Mouse (Mus musculus) cerebellum, adult (tissue): ENCODE results near the gene Gm21761.
"Not testable (repeated sequence)": the region's sequence is repeated elsewhere in the genome, so short reads cannot be mapped to it uniquely, and the experiment has no call there.

Source experiments
- ATAC-seq: cut with Nextera tagmentation; 2 replicates; pipeline ENCODE4 v1.9.2; 2017; ENCODE audit warnings: mild to moderate bottlenecking, moderate library complexity, mixed read lengths; ENCODE audit not compliant: insufficient number of reproducible peaks, low FRiP score, low TSS enrichment

Gm21761 gene

DNA sequence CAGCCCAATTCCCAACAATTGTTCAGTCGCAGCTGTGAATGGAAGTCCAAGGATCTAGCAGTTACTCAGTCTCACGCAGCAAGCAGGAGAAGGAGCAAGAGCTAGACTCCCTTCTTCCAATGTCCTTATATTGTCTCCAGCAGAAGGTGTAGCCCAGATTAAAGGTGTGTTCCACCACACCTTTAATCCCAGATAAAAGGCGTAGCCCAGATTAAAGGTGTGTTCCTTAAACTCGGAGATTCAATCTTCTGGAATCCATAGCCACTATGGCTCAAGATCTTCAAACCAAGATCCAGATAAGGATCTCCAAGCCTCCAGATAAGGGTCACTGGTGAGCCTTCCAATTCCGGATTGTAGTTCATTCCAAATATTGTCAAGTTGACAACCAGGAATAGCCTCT is at the start of gene Gm21761:
TSS of gene Gm21761 (minus strand) at position 101 of the 400 bp plus-strand sequence.
- not testable (repeated sequence) for ATAC-seq

DNA sequence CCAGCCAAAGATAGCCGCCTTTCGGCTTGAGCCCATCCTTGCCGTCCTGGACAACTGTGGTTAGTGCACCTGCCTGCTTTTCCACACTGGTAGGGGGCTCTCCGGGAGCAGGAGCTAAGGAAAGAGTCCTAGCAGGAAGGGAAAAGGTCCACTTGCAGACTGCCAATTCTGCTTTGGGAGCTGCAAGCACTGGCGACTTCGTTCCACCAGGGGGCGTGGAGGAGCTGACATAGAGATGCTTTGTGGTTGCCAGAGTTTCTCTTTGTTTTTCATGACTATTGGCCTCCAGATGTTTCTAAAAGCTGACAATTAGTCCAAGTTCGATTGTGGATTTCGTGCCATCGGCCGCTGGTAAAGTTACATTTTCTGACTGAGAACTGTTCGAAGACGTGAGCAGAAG is 40.1 kb upstream of the Gm21761 start:
- not testable (repeated sequence) for ATAC-seq

DNA sequence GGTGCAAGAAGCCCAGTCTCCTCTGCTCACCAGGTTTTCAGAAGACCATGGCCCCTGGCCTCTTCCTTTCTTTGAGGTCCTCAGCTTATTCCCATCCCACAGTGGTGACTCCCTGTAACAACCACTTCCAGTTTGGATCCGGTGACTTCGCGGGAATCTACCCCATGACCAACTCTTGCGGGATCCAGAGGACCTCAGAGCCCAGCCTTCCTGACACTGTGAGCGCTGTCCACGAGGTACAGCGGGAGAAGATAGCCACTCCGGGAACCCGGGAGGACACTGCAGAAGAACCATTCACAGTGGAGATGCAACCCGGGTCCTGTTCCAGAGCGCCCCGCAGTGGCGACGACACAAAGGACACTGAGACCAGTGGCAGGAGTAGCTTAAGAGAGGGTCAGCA is 39.1 kb upstream of the Gm21761 start:
- ATAC-seq, result not testable (repeated sequence)

DNA sequence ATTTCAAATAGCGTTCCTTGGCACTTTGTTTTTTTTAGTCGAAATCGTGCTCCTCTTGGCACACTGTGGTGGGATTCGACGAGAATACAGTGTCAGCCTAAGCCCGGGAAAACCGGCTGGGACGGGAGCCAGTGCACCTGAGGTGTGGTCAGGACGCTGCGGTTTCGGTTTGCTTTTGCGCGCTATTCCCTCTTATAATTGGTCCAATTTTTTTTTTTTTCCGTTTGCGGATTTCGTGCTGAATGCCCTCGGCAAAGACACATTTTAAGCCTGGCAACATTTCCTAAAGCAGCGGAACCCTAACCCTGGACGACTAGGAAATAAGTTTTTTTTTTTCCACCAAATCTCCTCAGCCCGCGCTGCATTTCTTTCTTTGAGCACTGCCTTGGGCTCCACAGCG is 36.9 kb upstream of the Gm21761 start:
- not testable (repeated sequence) for ATAC-seq

DNA sequence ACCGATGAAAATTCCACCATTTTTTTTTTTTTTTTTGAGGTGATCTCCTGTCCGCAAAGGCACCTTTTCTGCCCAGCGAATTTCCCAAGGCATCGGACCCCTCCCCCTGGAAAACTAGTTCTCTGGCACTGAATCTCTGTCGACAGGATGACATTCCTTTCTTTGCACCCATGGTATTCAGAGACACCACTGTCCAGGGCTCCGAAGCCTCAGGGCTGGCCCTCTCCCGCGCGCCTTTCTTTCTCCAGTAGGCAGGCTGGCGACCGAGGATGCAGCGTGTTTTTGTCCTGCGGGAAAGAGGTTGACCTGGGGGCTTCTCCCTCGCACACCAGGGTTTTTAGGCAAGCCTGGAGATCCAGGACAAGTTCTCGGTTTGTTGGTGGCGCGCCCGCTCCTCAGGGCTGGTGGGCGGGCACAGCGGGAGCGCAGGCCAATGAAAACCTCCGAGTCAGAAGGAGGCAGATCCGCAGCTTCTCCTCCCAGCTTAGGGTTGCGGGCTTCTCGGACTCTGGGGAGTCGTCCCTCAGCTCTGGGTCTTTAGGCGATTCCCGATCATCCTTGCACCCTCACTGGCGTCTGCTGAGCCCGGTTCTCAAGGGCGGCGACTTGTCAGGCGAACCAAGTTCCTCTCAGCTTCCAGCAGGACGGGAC is 36.4 kb upstream of the Gm21761 start:
- ATAC-seq, result not testable (repeated sequence)

DNA sequence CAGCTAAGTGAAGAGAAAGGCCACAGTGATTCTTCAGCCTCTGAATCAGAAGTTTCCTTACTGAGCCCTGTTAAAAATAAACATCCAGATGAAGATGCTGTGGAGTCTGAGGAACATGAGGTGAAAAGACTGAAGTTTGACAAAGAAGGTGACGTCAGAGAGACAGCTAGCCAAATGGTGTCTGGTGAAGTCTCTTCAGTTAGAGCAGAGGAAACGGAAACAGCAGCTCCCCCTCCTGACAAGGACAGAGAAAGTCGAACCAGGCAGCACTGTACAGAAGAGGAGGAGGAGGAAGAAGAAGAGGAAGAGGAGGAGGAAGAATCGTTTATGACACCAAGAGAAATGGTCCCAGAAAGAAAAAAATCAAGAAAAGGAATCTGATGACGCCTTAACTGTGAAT is 33.8 kb upstream of the Gm21761 start:
- not testable (repeated sequence) for ATAC-seq

DNA sequence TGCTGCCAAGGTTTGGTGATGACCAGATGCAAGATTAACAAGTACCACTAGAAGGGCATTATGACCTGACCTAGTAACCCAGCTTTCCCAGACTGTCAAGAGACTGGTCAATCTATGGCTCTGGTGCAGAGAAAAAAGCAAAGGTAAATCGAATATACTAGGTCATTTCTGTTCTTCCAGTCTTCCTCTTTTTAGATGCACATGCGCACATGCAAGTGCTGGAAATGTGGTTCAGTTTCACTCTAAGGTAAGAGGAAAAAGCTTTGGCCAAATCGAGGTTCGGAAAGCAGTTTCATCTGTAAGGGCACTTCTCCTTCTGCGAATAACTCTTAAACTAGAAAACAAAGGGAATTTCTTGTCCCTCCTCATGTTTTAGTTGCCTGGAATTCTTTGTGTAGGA is 26.5 kb upstream of the Gm21761 start:
- not testable (repeated sequence) for ATAC-seq

DNA sequence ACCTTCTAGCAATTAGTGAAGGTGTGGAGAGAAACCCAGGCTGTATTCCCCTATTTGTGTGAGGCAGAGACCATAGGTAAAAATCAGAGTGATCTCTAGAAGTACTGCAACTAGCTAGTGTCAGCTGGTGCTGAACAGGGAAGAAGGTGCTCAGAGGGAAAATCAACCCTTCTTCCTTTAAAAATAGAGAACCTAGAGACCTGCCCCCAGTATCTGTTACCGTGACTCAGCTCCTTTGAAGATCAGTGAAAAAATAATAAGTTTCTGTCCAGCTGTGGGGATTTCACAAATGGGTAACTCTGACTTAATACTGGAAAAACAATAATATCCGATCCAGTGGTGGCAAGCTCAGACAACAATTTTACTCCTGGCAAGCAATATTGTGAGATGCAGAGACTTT is 26.0 kb upstream of the Gm21761 start:
- ATAC-seq, result not testable (repeated sequence)

DNA sequence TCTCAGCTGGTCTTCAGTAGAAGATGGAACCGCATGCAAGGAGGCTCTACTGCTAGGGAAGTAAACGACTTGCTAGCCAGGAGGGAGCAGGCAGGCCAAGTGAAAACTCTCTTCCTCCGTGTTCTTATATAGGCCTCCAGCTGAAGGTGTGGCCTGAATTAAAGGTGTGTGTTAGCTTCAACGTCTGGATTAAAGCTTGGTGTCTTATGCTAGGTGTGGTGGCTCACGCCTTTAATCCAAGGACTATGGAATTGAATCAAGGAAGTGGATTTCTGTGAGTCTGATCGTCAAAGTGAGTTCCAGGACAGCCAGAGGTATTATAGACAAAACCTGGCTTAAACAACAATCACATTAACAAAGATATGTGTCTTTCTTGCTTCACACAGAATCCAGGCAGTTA is 21.6 kb upstream of the Gm21761 start, which contains the start of gene B020031M17Rik:
TSS of gene B020031M17Rik (minus strand) at position 101 of the 400 bp plus-strand sequence.
- not testable (repeated sequence) for ATAC-seq

DNA sequence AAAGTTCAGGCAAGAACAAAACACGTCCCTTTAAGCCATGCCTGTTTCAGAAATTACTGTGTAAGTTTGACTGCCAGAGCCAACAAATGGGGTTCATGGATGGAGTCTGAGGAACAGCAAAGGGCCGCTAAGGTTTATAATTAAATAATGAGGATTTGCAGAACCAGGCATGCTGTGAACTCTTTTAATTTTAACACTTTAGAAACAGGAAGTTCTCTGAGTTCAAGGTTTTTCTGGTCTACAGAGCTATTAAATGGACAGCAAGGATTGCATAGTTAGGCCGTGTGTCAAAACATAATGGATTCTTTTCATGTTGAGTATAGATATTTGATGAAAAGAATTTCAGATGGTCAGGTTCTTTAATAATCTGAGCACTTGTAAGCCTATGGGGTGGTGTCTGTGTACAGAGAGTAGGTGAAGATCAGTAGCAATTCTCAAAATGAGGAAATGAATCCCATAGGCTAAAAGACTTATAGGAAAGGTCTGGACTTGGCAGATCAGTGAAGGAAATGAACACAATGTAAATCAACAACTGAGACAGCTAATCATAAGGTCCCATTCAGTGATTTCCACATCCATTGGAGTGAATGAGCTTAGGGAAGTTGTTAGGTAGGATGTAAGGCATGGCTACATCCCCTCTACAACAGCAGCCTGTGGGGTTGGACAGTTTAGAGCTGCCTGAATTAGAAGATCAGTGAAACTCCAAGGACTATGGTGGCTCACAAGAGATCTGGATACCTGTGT is 4.3 kb downstream of the Gm21761 start:
- not testable (repeated sequence) for ATAC-seq

DNA sequence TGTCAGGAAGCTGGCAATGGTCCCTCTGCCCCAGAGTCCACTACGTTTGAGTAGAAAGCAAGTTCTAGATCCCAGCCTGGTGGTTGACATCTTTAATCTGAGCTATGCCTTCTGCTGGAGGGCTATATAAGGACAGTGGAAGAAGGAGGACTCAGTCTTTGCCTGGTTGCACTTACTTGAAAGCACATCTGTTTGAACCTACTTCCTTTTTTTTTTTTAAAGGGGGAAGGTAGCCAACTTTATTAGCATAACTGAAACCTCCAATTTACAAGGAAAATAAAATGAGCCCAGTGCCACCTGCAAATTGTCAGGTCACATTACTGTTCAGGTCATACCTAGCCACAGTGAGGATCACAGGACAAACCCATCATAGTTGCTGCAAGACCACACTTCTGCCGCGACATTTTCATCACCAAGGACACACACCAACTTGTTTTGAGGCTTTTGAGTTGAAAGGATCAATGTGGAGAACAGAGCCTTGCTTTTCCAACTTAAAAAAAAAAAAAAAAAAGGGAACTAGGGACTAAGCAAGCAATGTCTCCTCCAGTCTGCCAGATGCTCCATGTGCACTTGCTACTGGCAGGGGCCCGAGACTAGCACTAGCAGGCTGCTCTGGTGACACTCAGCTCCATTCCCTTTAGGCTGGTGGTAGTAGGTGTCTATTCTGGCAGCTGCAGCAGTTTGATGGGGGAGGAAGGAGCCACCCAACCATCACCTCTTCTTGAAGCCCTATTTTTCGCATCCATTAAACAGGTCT is 11.9 kb downstream of the Gm21761 start:
- not testable (repeated sequence) for ATAC-seq

DNA sequence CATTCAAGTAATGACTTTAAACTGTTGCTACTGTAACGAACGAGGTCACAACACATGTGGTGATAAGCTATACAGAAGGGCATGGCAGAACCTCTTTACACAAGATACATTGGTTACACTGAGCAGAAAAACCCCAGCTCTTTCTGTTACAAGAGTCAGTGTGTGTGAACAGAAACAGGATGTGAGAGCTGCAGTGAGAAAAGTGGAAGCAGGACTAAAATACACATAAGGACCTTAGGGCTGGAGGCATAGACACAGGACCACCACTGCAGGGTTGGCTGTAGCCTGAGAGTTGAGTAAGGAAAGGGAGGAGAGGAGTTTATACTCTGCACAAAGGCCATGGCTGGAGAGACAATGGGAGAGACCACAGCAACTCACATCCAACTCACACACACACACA is 12.6 kb downstream of the Gm21761 start:
- ATAC-seq, result not testable (repeated sequence)

DNA sequence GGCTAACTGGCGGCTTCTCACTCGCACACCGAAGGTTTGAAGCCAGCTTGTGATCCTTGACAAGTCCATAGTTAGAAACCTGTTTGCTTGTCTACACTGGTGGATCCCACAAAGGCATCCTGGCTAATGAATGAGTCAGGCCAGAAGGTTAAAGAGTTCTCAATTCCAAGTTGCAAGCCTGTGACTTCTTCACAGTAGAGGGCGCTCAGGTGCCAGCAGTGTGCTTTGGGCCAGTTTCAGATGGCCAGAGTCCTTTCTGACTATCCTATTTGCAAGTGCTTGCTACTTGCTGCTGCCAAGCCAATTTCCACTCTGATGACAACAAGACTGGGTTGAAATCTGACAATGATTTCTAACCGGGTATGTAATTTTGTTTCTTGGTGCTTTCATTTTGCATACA is 30.5 kb downstream of the Gm21761 start:
- not testable (repeated sequence) for ATAC-seq

DNA sequence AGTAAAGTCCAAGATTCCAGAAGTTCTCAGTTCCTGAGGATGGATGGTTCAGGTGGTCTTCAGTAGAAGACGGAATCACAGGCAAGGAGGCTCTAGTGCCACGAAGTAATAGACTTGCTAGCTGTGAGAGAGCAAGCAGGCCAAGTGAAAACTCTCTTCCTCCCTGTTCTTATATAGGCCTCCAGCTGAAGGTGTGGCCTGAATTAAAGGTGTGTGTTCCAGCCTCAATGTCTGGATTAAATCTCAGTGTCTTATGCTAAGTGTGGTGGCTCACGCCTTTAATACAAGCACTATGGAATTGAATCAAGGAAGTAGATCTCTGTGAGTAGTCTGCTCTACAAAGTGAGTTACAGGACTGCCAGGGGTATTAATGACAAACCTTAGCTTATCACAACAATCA is 34.4 kb downstream of the Gm21761 start, which contains the start of gene Tcstv1:
TSS of gene Tcstv1 (minus strand) at position 101 of the 400 bp plus-strand sequence.
- not testable (repeated sequence) for ATAC-seq

DNA sequence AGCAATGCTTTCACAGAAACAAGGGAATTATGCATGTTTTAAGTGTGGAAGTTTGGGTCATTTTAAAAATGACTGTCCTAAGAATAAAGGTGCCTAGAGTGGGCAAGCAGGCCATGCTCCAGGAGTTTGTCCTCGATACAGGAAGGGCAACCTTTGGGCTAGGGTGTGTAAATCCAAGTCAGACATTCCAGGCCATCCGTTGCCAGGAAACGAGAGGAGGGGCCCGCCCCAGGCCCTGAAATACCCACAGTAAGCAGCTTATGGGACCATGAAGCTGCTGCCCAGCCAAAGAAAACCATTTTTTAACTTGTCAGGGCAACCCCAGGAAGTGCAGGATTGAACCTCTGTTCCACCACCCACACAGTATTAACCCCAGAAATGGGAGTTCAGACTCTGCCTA is 42.2 kb downstream of the Gm21761 start:
- not testable (repeated sequence) for ATAC-seq

DNA sequence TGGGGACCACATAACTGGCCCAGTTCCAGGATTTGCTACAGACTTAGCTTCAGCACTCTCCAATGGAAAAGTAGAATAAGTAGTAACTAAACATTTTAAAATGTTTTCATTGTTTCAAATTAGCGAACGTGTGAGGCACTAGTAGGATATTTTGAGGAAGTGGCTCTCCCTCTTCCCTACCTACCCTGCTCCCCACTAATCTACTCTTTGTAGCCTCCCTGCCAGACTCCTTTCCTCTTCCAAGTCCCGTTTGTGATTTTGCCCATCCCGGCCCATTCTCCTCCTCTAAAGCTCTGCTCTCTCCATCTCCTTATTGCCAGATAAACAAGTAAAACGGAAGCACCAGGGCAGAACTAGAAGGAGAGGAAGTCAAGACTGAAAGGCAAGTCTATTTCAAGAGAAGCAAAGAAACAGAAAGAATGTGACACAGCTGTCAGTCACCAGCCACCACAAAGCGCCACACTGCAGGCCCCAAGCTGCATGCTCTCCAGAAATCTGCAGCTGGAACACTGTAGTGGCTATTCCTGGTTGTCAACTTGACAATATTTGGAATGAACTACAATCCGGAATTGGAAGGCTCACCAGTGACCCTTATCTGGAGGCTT is 64.6 kb downstream of the Gm21761 start:
- ATAC-seq, result not testable (repeated sequence)

DNA sequence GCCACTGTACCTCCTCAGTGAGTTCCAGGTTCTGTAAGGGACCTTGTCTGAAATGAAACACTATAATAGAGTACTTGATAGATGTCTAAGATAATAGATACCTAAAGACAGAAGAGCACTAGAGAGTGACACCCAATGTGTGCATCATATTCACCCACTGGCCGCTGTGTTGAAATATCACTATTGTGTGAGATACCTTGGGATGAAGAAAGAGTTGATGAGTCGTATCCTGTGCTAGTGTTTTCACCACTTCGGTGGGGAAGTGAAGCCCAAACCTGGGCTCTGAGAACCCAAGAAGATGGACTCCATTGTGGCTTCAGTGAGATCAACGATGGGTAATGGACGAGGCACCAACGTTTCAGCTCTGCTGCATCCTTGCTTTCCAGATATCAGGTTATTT is 66.7 kb downstream of the Gm21761 start:
- ATAC-seq, result not testable (repeated sequence)
